Mouse (Mus musculus) lung, postnatal 36 days (tissue): ENCODE results near the gene Flt4.

Experiments used
- DNase-seq: peaks from one replicate; pipeline ENCODE4 v3.0.0; 2022; ENCODE audit warnings: mixed read lengths

Flt4 gene

GRCm38 (mm10) chr11:49650113-49650993, 41.3 kb downstream of the Flt4 start:
- peak; percentile 46 for DNase-seq

GRCm38 (mm10) chr11:49650994-49651761, 42.1 kb downstream of the Flt4 start:
- DNase-seq, result no peak

GRCm38 (mm10) chr11:49651762-49652322, 42.8 kb downstream of the Flt4 start:
- no peak for DNase-seq

GRCm38 (mm10) chr11:49652401-49653078, 43.5 kb downstream of the Flt4 start:
- DNase-seq, result peak; percentile 94

GRCm38 (mm10) chr11:49653079-49653408, 44.0 kb downstream of the Flt4 start:
- no peak for DNase-seq

- no peak for DNase-seq
Measured at GRCm38 (mm10) chr11:49654651-49655050, 45.6 kb downstream of the Flt4 start.

GRCm38 (mm10) chr11:49655501-49655900, 46.4 kb downstream of the Flt4 start:
- no peak for DNase-seq

- peak; percentile 80 for DNase-seq
Measured at GRCm38 (mm10) chr11:49658065-49658464, 49.0 kb downstream of the Flt4 start.

- DNase-seq, result peak; percentile 57
Measured at GRCm38 (mm10) chr11:49658791-49659469, 49.9 kb downstream of the Flt4 start.

- no peak for DNase-seq
Measured at GRCm38 (mm10) chr11:49659470-49659799, 50.4 kb downstream of the Flt4 start.

GRCm38 (mm10) chr11:49662292-49662780, 53.3 kb downstream of the Flt4 start:
- DNase-seq, result no peak

GRCm38 (mm10) chr11:49663310-49663709, 54.2 kb downstream of the Flt4 start, which contains the start of gene Scgb3a1:
Scgb3a1 (plus strand) TSS chr11:49663610.
- DNase-seq, result peak; percentile 19

- DNase-seq, result no peak
Measured at GRCm38 (mm10) chr11:49664262-49665140, 55.4 kb downstream of the Flt4 start.

- DNase-seq, result peak; percentile 34
Measured at GRCm38 (mm10) chr11:49665462-49665861, 56.4 kb downstream of the Flt4 start.

- DNase-seq, result no peak
Measured at GRCm38 (mm10) chr11:49673433-49673832, 64.4 kb downstream of the Flt4 start.

GRCm38 (mm10) chr11:49684237-49684973, 75.3 kb downstream of the Flt4 start:
- no peak for DNase-seq

GRCm38 (mm10) chr11:49695013-49695412, 86.0 kb downstream of the Flt4 start:
- no peak for DNase-seq

GRCm38 (mm10) chr11:49695695-49696094, 86.6 kb downstream of the Flt4 start:
- no peak for DNase-seq

GRCm38 (mm10) chr11:49696472-49696871, 87.4 kb downstream of the Flt4 start:
- DNase-seq, result no peak

GRCm38 (mm10) chr11:49697779-49698178, 88.7 kb downstream of the Flt4 start:
- no peak for DNase-seq

GRCm38 (mm10) chr11:49699079-49699478, 90.0 kb downstream of the Flt4 start:
- DNase-seq, result no peak
